ENCODE assay signal across 8 mouse cellular contexts in genomic region chr5:136907991-136908857, GRCm38 (mm10). TPM values are rescaled to one million over a fixed set of nuclear protein-coding genes. Genes with fewer than 3 reads are reported as not detected.
DNase-seq lines count a peak whose midpoint lies in the region; ATAC-seq and TF ChIP-seq lines count a peak whose summit lies in the region.

Ift22 (plus strand) TSS chr5:136908150.

- peak; percentile 93 for TF ChIP-seq POLR2A in testis, adult 2 months (IDR thresholded peaks at IDR 0.05; ENCODE audit: control insufficient read depth, low read depth, low read length)

- H3K27ac ChIP-seq in forebrain, embryonic 12.5 days, result no peak within 1 kb of the TSS
- no peak within 1 kb of the TSS for H3K27ac ChIP-seq in heart, postnatal 0 days (ENCODE audit: low read depth)
- H3K27ac ChIP-seq in liver, embryonic 16.5 days (ENCODE audit: low read length), result no peak within 1 kb of the TSS
- H3K27ac ChIP-seq in neural tube, embryonic 13.5 days (replicated peaks), result peak within 1 kb of the TSS; percentile 61; the same call in 1 of the 2 replicates
- H3K27ac ChIP-seq in testis, adult 2 months (ENCODE audit: control insufficient read depth, insufficient read depth, low read depth, low read length), result peak within 1 kb of the TSS; percentile 95

- DNase-seq in CD4-positive, CD25-positive, alpha-beta regulatory T cell, adult 2 months (ENCODE audit: low read depth, low spot score), result peak; percentile 87
- peak; percentile 85 for DNase-seq in brain, embryonic 18.5 days (ENCODE audit: low read depth, low spot score)
- peak; percentile 90 for DNase-seq in heart, postnatal 0 days (ENCODE audit: low spot score)
- peak; percentile 96 for DNase-seq in kidney, postnatal 4 days

- 10% methylated on average over 32 of the region's 32 CpGs for WGBS in forebrain, embryonic 12.5 days
- 6% methylated on average over 32 of the region's 32 CpGs for WGBS in heart, postnatal 0 days
- 6% methylated on average over 32 of the region's 32 CpGs for WGBS in liver, embryonic 16.5 days (ENCODE audit: insufficient replicate concordance)
- WGBS in neural tube, embryonic 13.5 days, result 10% methylated on average over 32 of the region's 32 CpGs

- 0 out of 2 replicates have a peak, but pooled peaks cover 2% of the 10 kb centered on the region for H3K9me3 ChIP-seq in forebrain, embryonic 12.5 days
- H3K9me3 ChIP-seq in heart, postnatal 0 days (replicated peaks; ENCODE audit: control insufficient read depth, low read length), result no peaks in the 10 kb centered on the region
- H3K9me3 ChIP-seq in liver, embryonic 16.5 days (replicated peaks; ENCODE audit: control insufficient read depth, low read length), result no peaks in the 10 kb centered on the region
- no peaks in the 10 kb centered on the region for H3K9me3 ChIP-seq in neural tube, embryonic 13.5 days

- ATAC-seq in forebrain, embryonic 12.5 days (ENCODE audit: low FRiP score), result peak; percentile 96
- ATAC-seq in heart, postnatal 0 days (ENCODE audit: insufficient read depth, low read depth), result peak; percentile 97
- peak; percentile 80 for ATAC-seq in liver, embryonic 16.5 days (ENCODE audit: low read depth)
- peak; percentile 95 for ATAC-seq in neural tube, embryonic 13.5 days (ENCODE audit: low read depth)

- H3K27me3 ChIP-seq in forebrain, embryonic 12.5 days, result no peaks in the 10 kb centered on the region
- no peaks in the 10 kb centered on the region for H3K27me3 ChIP-seq in heart, postnatal 0 days (ENCODE audit: control insufficient read depth, insufficient read depth, low read length)
- H3K27me3 ChIP-seq in liver, embryonic 16.5 days (ENCODE audit: control insufficient read depth, insufficient read depth, low read depth, low read length), result no peaks in the 10 kb centered on the region
- no peaks in the 10 kb centered on the region for H3K27me3 ChIP-seq in neural tube, embryonic 13.5 days
- H3K27me3 ChIP-seq in testis, adult 2 months (ENCODE audit: control insufficient read depth, insufficient read depth, low read length), result no peaks in the 10 kb centered on the region

- no peak for TF ChIP-seq CTCF in heart, postnatal 0 days (IDR thresholded peaks at IDR 0.05; ENCODE audit: low read depth)
- no peak for TF ChIP-seq CTCF in testis, adult 2 months (IDR thresholded peaks at IDR 0.05; ENCODE audit: control insufficient read depth, insufficient read depth, insufficient replicate concordance, low read depth, low read length)

- H3K36me3 ChIP-seq in forebrain, embryonic 12.5 days (replicated peaks), result peaks cover 26% of the 10 kb centered on the region
- peaks cover 20% of the 10 kb centered on the region; the same call in 1 of the 2 replicates for H3K36me3 ChIP-seq in heart, postnatal 0 days (replicated peaks; ENCODE audit: control insufficient read depth, insufficient read depth, low read length)
- no peaks in the 10 kb centered on the region for H3K36me3 ChIP-seq in liver, embryonic 16.5 days (ENCODE audit: control insufficient read depth, insufficient read depth)
- H3K36me3 ChIP-seq in neural tube, embryonic 13.5 days, result peaks cover 27% of the 10 kb centered on the region
- no peaks in the 10 kb centered on the region for H3K36me3 ChIP-seq in testis, adult 2 months (ENCODE audit: control insufficient read depth, insufficient read depth, low read length)

- peak within 1 kb of the TSS; percentile 66 for H3K9ac ChIP-seq in forebrain, embryonic 12.5 days
- peak within 1 kb of the TSS; percentile 64 for H3K9ac ChIP-seq in heart, postnatal 0 days (replicated peaks; ENCODE audit: low read depth, low read length)
- H3K9ac ChIP-seq in liver, embryonic 16.5 days (ENCODE audit: low read depth, low read length), result peak within 1 kb of the TSS; percentile 56
- peak within 1 kb of the TSS; percentile 81 for H3K9ac ChIP-seq in neural tube, embryonic 13.5 days

- H3K4me1 ChIP-seq in forebrain, embryonic 12.5 days, result peaks cover 12% of the 10 kb centered on the region
- no peaks in the 10 kb centered on the region for H3K4me1 ChIP-seq in heart, postnatal 0 days (ENCODE audit: control insufficient read depth, insufficient read depth)
- no peaks in the 10 kb centered on the region for H3K4me1 ChIP-seq in liver, embryonic 16.5 days (ENCODE audit: control insufficient read depth, low read depth, low read length)
- peaks cover 16% of the 10 kb centered on the region for H3K4me1 ChIP-seq in neural tube, embryonic 13.5 days (replicated peaks)
- H3K4me1 ChIP-seq in testis, adult 2 months (ENCODE audit: control insufficient read depth, insufficient read depth, low read length), result no peaks in the 10 kb centered on the region; the same call in none of the 2 replicates

- peak within 1 kb of the TSS; percentile 69 for H3K4me2 ChIP-seq in forebrain, embryonic 12.5 days
- peak within 1 kb of the TSS; percentile 90 for H3K4me2 ChIP-seq in heart, postnatal 0 days (ENCODE audit: low read depth, low read length)
- H3K4me2 ChIP-seq in liver, embryonic 16.5 days (ENCODE audit: low read depth, low read length), result peak within 1 kb of the TSS; percentile 69
- H3K4me2 ChIP-seq in neural tube, embryonic 13.5 days, result peak within 1 kb of the TSS; percentile 74

- TF ChIP-seq EP300 in heart, postnatal 0 days (IDR thresholded peaks at IDR 0.05; ENCODE audit: low read depth), result no peak

- H3K4me3 ChIP-seq in forebrain, embryonic 12.5 days (replicated peaks), result peak within 1 kb of the TSS; percentile 74
- H3K4me3 ChIP-seq in heart, postnatal 0 days (ENCODE audit: low read depth, low read length), result peak within 1 kb of the TSS; percentile 83
- peak within 1 kb of the TSS; percentile 65 for H3K4me3 ChIP-seq in liver, embryonic 16.5 days (ENCODE audit: low read depth, low read length)
- peak within 1 kb of the TSS; percentile 78 for H3K4me3 ChIP-seq in neural tube, embryonic 13.5 days
- H3K4me3 ChIP-seq in testis, adult 2 months (ENCODE audit: control insufficient read depth, low read depth, low read length), result peak within 1 kb of the TSS; percentile 100

RNA-seq across cellular contexts. Expression of gene Ift22, which starts in this region (rescaled TPM):
- polyA plus RNA-seq in forebrain, embryonic 12.5 days (2016; fragmentation: Nextera tagmentation; extraction: Ambion mirVana), result 107 and 115 TPM in 2 replicates
- total RNA-seq in heart, postnatal 0 days (2014; rRNA removed; ENCODE audit: low replicate concordance), result 7.0 and 18.3 TPM in 2 replicates
- 23.3 and 27.2 TPM in 2 replicates for polyA plus RNA-seq in heart, postnatal 0 days (2015; fragmentation: Nextera tagmentation; extraction: Ambion mirVana)
- 7.6 and 8.4 TPM in 2 replicates for polyA plus RNA-seq in liver, embryonic 16.5 days (2015; fragmentation: Nextera tagmentation; extraction: Ambion mirVana)
- 112 and 124 TPM in 2 replicates for polyA plus RNA-seq in neural tube, embryonic 13.5 days (2015; fragmentation: Nextera tagmentation; extraction: Ambion mirVana)
- polyA plus RNA-seq in testis, adult 2 months (2012; rRNA removed), result 133 TPM in 2 replicates

Comparison
In these comparisons a context has a peak if more than half of its experiments do, and no peak if none do; other contexts are left out.
1. H3K27ac ChIP-seq: peak in neural tube, embryonic 13.5 days (single experiment) and testis, adult 2 months (single experiment); none in forebrain, embryonic 12.5 days (single experiment), heart, postnatal 0 days (single experiment) and liver, embryonic 16.5 days (single experiment).
2. Peak in every context shown above with its lines, with median percentiles within 50 percentile points of each other: DNase-seq, ATAC-seq, H3K4me2 ChIP-seq, H3K4me3 ChIP-seq and H3K9ac ChIP-seq.